Mouse (Mus musculus): ENCODE measurements around the gene Stx8. TPM values are rescaled to one million over a fixed set of nuclear protein-coding genes. Genes with fewer than 3 reads are reported as not detected.

The Stx8 gene
- polyA plus RNA-seq, 1 experiment = 32.5 TPM

- Histone ChIP-seq H3K27me3 (ENCODE audit: control insufficient read depth, insufficient read depth, insufficient read length) (no peaks in the 10 kb centered on the region), H3K79me2 (ENCODE audit: control insufficient read depth, insufficient read depth) (no peaks in the 10 kb centered on the region), H3K36me3 (ENCODE audit: control insufficient read depth, insufficient read depth) (no peaks in the 10 kb centered on the region), H3K4me3 (no peak overlapping the region), H3K4me2 (ENCODE audit: low read depth) (no peak overlapping the region), H3ac (ENCODE audit: control insufficient read depth, insufficient read length) (no peak overlapping the region)
- no peak for TF ChIP-seq MYOD1 (IDR thresholded peaks at IDR 0.05; ENCODE audit: control insufficient read depth in 1 of 3, insufficient read length in 2 of 3, low read depth in 2 of 3)
- TF ChIP-seq REST (IDR thresholded peaks at IDR 0.05; ENCODE audit: insufficient read depth, insufficient read length) = no peak
- TF ChIP-seq CEBPB (IDR thresholded peaks at IDR 0.05; ENCODE audit: insufficient read depth, poor library complexity, severe bottlenecking) = no peak
- no peak for TF ChIP-seq USF1 (IDR thresholded peaks at IDR 0.05; ENCODE audit: low read depth)
- no peak for TF ChIP-seq E2F4 (IDR thresholded peaks at IDR 0.05; ENCODE audit: insufficient read depth)
- TF ChIP-seq TCF3 (IDR thresholded peaks at IDR 0.05; ENCODE audit: insufficient read length, low read depth) = no peak
- TF ChIP-seq SRF (IDR thresholded peaks at IDR 0.05; ENCODE audit: control insufficient read depth, insufficient read length, low read depth) = no peak
- TF ChIP-seq MAX (IDR thresholded peaks at IDR 0.05; ENCODE audit: low read depth) = no peak
- no peak for TF ChIP-seq MYOG (IDR thresholded peaks at IDR 0.05; ENCODE audit: control insufficient read depth in 1 of 3, insufficient read depth in 1 of 3, insufficient read length in 2 of 3, low read depth in 2 of 3)
These were observed 244.7 kb downstream of the Stx8 start for GRCm38 (mm10) chr11:68210714-68211113.

- no peaks in the 10 kb centered on the region for H3K27me3 ChIP-seq (ENCODE audit: control insufficient read depth, insufficient read depth, insufficient read length)
- TF ChIP-seq MYOG (IDR thresholded peaks at IDR 0.05; ENCODE audit: control insufficient read depth in 1 of 3, insufficient read depth in 1 of 3, insufficient read length in 2 of 3, low read depth in 2 of 3) = peak in 1 of 3 experiments; percentile 52
- no peak for TF ChIP-seq USF1 (IDR thresholded peaks at IDR 0.05; ENCODE audit: low read depth)
- TF ChIP-seq SRF (IDR thresholded peaks at IDR 0.05; ENCODE audit: control insufficient read depth, insufficient read length, low read depth) = no peak
- no peak for TF ChIP-seq CEBPB (IDR thresholded peaks at IDR 0.05; ENCODE audit: insufficient read depth, poor library complexity, severe bottlenecking)
- no peak for TF ChIP-seq POLR2A (IDR thresholded peaks at IDR 0.05; ENCODE audit: insufficient read length, low read depth)
- TF ChIP-seq TCF12 (IDR thresholded peaks at IDR 0.05; ENCODE audit: insufficient read depth, poor library complexity, severe bottlenecking) = no peak
- TF ChIP-seq POLR2AphosphoS2 (IDR thresholded peaks at IDR 0.05; ENCODE audit: insufficient read length, low read depth) = no peak
- H3K79me2 ChIP-seq (ENCODE audit: control insufficient read depth, insufficient read depth) = no peaks in the 10 kb centered on the region
- H3ac ChIP-seq (ENCODE audit: control insufficient read depth, insufficient read length) = no peak overlapping the region
- no peak overlapping the region for H3K4me2 ChIP-seq (ENCODE audit: low read depth)
- no peaks in the 10 kb centered on the region for H3K36me3 ChIP-seq (ENCODE audit: control insufficient read depth, insufficient read depth)
- H3K4me3 ChIP-seq = no peak overlapping the region
These were observed 246.1 kb downstream of the Stx8 start for GRCm38 (mm10) chr11:68211924-68212578.

- H3ac ChIP-seq (ENCODE audit: control insufficient read depth, insufficient read length) = no peak overlapping the region
- no peaks in the 10 kb centered on the region for H3K36me3 ChIP-seq (ENCODE audit: control insufficient read depth, insufficient read depth)
- H3K4me2 ChIP-seq (ENCODE audit: low read depth) = peak overlapping the region; percentile 57
- H3K4me3 ChIP-seq = no peak overlapping the region
- no peaks in the 10 kb centered on the region for H3K79me2 ChIP-seq (ENCODE audit: control insufficient read depth, insufficient read depth)
- H3K27me3 ChIP-seq (ENCODE audit: control insufficient read depth, insufficient read depth, insufficient read length) = no peaks in the 10 kb centered on the region
- TF ChIP-seq POLR2A (IDR thresholded peaks at IDR 0.05; ENCODE audit: insufficient read length, low read depth) = no peak
- no peak for TF ChIP-seq MYOD1 (IDR thresholded peaks at IDR 0.05; ENCODE audit: control insufficient read depth in 1 of 3, insufficient read length in 2 of 3, low read depth in 2 of 3)
- TF ChIP-seq MYOG (IDR thresholded peaks at IDR 0.05; ENCODE audit: control insufficient read depth in 1 of 3, insufficient read depth in 1 of 3, insufficient read length in 2 of 3, low read depth in 2 of 3) = no peak
- TF ChIP-seq TCF3 (IDR thresholded peaks at IDR 0.05; ENCODE audit: insufficient read length, low read depth) = no peak
- no peak for TF ChIP-seq MAX (IDR thresholded peaks at IDR 0.05; ENCODE audit: low read depth)
- TF ChIP-seq E2F4 (IDR thresholded peaks at IDR 0.05; ENCODE audit: insufficient read depth) = no peak
- TF ChIP-seq TCF12 (IDR thresholded peaks at IDR 0.05; ENCODE audit: insufficient read depth, poor library complexity, severe bottlenecking) = no peak
These were observed 247.9 kb downstream of the Stx8 start for GRCm38 (mm10) chr11:68213896-68214295.

- Histone ChIP-seq H3K4me3 (no peak overlapping the region), H3K4me2 (ENCODE audit: low read depth) (peak overlapping the region; percentile 28), H3K36me3 (ENCODE audit: control insufficient read depth, insufficient read depth) (no peaks in the 10 kb centered on the region), H3ac (ENCODE audit: control insufficient read depth, insufficient read length) (no peak overlapping the region), H3K27me3 (ENCODE audit: control insufficient read depth, insufficient read depth, insufficient read length) (no peaks in the 10 kb centered on the region), H3K79me2 (ENCODE audit: control insufficient read depth, insufficient read depth) (no peaks in the 10 kb centered on the region)
- no peak for TF ChIP-seq MAX (IDR thresholded peaks at IDR 0.05; ENCODE audit: low read depth)
- TF ChIP-seq TCF12 (IDR thresholded peaks at IDR 0.05; ENCODE audit: insufficient read depth, poor library complexity, severe bottlenecking) = no peak
- TF ChIP-seq POLR2AphosphoS2 (IDR thresholded peaks at IDR 0.05; ENCODE audit: insufficient read length, low read depth) = no peak
- TF ChIP-seq MYOD1 (IDR thresholded peaks at IDR 0.05; ENCODE audit: control insufficient read depth in 1 of 3, insufficient read length in 2 of 3, low read depth in 2 of 3) = no peak
- TF ChIP-seq SRF (IDR thresholded peaks at IDR 0.05; ENCODE audit: control insufficient read depth, insufficient read length, low read depth) = no peak
- no peak for TF ChIP-seq E2F4 (IDR thresholded peaks at IDR 0.05; ENCODE audit: insufficient read depth)
- no peak for TF ChIP-seq MYOG (IDR thresholded peaks at IDR 0.05; ENCODE audit: control insufficient read depth in 1 of 3, insufficient read depth in 1 of 3, insufficient read length in 2 of 3, low read depth in 2 of 3)
- TF ChIP-seq CEBPB (IDR thresholded peaks at IDR 0.05; ENCODE audit: insufficient read depth, poor library complexity, severe bottlenecking) = no peak
- TF ChIP-seq REST (IDR thresholded peaks at IDR 0.05; ENCODE audit: insufficient read depth, insufficient read length) = no peak
- TF ChIP-seq POLR2A (IDR thresholded peaks at IDR 0.05; ENCODE audit: insufficient read length, low read depth) = no peak
- no peak for TF ChIP-seq TCF3 (IDR thresholded peaks at IDR 0.05; ENCODE audit: insufficient read length, low read depth)
- TF ChIP-seq USF1 (IDR thresholded peaks at IDR 0.05; ENCODE audit: low read depth) = no peak
These were observed 248.7 kb downstream of the Stx8 start for GRCm38 (mm10) chr11:68214496-68215205.

Measured in myocyte (in vitro differentiated cells).